Mouse (Mus musculus): ENCODE measurements around the gene Igf2.

Gene Igf2

GRCm38 (mm10) chr7:142659181-142659681 lies 7.4 kb downstream of the Igf2 start:
- DNase-seq (ENCODE audit: low read depth, low spot score) = no peak

GRCm38 (mm10) chr7:142658681-142659180 lies 7.9 kb downstream of the Igf2 start:
- no peak for DNase-seq (ENCODE audit: low read depth, low spot score)

GRCm38 (mm10) chr7:142657821-142658614 lies 8.6 kb downstream of the Igf2 start:
- no peak for DNase-seq (ENCODE audit: low read depth, low spot score)

DNA sequence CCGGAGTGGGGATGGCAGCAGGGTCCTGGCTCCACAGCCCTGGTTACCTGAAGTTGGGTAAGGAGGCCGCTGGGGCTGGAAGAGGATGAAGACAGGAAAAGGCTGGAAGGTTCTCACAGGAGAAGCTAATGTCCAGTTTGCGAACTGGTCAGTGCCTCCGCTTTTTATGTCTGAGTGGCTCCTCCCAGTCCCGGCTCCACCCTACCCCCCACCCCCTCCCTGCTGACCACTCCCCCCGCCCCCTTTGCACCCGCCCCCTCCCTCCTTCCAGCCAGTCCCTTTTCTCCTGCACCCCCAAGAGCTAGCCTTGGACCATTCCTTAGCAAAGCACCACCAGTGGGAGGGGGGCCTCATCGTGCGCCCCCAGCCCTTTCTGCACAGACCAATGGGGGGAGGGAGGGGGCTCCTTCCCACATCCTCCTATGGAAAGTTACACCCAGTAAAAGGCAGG lies 9.2 kb downstream of the Igf2 start:
- DNase-seq (ENCODE audit: low read depth, low spot score) = no peak

- no peak for DNase-seq (ENCODE audit: low read depth, low spot score)
Observed at GRCm38 (mm10) chr7:142656055-142656454, 10.6 kb downstream of the Igf2 start.

- no peak for DNase-seq (ENCODE audit: low read depth, low spot score)
Observed at GRCm38 (mm10) chr7:142655633-142656032, 11.0 kb downstream of the Igf2 start.

GRCm38 (mm10) chr7:142653726-142654125 lies 12.9 kb downstream of the Igf2 start:
- DNase-seq (ENCODE audit: low read depth, low spot score) = no peak

DNA sequence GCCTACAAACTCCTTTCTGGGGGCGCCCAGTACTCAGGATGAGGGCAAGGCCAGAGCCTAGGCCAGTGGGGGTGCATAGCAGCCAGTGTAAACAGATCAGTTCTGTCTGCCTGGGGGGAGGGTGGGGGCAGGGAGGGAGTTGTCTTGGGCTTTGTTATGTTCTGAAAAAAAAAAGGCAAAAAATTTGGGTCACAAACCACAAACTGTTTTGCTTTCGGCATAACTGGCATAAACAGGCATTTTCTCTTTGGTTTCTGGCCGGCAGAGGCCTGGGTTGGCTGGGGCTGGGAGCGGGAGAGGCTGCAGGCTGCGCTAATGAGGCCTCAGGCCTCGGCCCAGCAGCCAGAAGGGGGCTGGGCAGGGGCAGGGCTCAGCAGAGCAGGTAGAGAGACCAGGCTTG lies 19.9 kb downstream of the Igf2 start:
- DNase-seq (ENCODE audit: low read depth, low spot score) = no peak

DNA sequence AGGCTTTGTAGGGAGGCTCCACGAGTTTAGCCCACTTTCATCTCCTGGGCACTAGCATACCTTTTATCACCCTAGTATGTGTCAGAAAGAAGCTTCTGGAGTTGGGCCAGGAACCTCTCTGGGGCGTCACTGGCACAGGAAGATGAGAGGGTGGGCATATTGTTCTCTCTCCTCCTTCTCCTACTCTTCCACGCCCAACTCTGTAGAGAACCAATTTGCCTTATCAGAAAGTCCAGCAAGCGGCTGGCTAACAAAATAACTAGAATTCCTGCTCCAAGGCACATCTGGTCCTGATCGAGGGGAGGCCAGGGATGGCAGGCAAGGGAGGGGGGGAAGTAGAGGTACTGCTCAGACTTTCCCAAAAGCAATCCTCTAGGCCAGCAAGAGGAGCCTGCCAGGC lies 21.6 kb downstream of the Igf2 start:
- no peak for DNase-seq (ENCODE audit: low read depth, low spot score)

DNA sequence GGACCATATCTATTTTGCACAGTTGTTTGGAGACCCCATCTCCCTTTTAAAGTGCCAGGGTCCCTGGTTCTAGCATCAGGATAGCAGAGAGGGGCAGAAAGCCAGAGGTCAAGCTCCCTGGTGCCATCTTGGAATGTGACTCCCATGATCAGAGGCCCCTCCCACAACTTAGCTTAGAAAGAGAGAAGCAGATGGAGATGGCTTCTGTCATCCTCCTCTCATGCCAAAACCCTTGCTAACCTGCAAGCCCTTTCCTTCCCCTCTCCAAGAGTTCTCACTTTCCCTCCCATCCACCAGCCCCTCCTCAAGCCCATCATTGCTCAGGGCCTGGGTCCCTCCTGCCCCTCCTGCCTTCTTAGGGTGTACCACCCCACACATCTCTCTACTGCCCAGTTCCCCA lies 30.4 kb downstream of the Igf2 start:
- no peak for DNase-seq (ENCODE audit: low read depth, low spot score)

GRCm38 (mm10) chr7:142630691-142631090 lies 35.9 kb downstream of the Igf2 start:
- DNase-seq (ENCODE audit: low read depth, low spot score) = peak; percentile 77

DNA sequence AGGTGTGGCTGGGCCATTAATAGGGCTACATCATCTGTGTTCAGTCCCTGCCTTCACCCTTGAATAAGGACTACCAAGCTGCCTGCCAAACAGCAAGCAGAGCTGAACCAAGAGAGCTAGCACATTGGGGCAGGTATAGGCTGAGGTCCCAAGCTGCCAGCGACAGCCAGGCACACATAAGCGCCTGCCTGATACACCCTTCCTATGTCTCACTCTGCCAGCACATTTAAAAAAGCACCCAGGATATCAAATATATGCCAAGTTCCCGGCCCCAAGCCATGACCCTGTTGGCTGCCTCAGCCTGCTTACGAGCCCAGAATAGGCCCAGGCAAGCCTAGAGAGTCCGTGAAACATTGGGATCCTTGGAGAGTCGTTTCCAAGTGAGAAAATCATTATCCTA lies 36.8 kb downstream of the Igf2 start:
- DNase-seq (ENCODE audit: low read depth, low spot score) = no peak

GRCm38 (mm10) chr7:142622180-142622579 lies 44.4 kb downstream of the Igf2 start:
- DNase-seq (ENCODE audit: low read depth, low spot score) = peak; percentile 32

DNA sequence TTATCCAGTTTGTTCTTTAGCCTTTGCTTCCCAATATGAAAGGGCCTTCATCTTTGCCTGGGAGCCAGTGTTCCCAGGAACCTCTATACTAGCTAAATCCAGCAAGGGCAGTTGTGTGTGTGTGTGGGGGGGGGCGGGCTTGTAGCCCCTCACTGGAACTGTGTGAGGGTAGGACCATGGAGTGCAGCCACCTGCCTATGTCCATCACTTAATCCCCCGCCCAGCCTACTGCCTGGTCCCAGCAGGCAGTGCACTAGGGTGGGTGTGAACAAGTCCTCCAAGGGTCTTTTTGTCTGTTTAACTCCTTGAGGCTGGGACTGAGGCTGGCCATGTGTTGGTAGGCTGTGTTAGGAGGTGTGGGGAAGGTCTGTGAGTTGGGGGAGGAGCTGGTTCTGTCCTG lies 53.5 kb downstream of the Igf2 start:
- DNase-seq (ENCODE audit: low read depth, low spot score) = no peak

- peak; percentile 38 for DNase-seq (ENCODE audit: low read depth, low spot score)
Observed at GRCm38 (mm10) chr7:142610627-142611406, 55.8 kb downstream of the Igf2 start.

DNA sequence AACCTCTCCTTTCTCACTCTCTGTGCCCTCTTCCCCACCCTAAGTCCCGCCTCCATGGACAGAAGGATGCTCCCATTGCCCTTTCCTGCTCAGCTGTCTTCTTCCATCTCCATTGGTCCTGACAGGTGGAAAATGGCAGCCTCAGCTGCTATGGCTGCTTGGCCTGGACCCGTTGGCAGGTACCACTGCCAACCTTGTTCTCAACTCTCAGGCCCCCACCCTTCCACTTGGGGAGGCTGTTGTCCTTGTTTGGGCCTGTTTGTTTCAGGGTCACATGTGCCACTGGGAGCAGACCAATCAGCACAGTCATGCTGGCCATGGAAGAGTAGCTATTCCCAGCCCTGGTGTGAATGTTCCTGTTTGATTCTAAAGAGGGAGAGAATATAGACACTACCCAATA lies 65.7 kb downstream of the Igf2 start:
- no peak for DNase-seq (ENCODE audit: low read depth, low spot score)
